Mouse (Mus musculus) erythroblast, embryonic 14.5 days (primary cell): ENCODE measurements at regions not wholly inside any gene's neighbourhood (a gene's known extent, or its start where the extent isn't known, plus 50 kb on each side); places are given as distances from the start of the nearest gene placed in this dataset.

Experiments used
- GATA1 ChIP-seq: IDR thresholded peaks from 2 replicates; pipeline ENCODE4 v1.6.1; 2012; ENCODE audit warnings: low read length, inconsistent platforms, mixed read lengths
- TAL1 ChIP-seq: IDR thresholded peaks from 3 replicates; pipeline ENCODE4 v1.6.1; 2012; ENCODE audit warnings: low read length, inconsistent platforms, mixed read lengths

GRCm38 (mm10) chr14:25184875-25185274 lies 274.1 kb upstream of the Zmiz1 start:
- TF ChIP-seq GATA1 (no peak), TAL1 (no peak)
